10 mouse cellular contexts compared by ENCODE assay signal in the genomic region with DNA sequence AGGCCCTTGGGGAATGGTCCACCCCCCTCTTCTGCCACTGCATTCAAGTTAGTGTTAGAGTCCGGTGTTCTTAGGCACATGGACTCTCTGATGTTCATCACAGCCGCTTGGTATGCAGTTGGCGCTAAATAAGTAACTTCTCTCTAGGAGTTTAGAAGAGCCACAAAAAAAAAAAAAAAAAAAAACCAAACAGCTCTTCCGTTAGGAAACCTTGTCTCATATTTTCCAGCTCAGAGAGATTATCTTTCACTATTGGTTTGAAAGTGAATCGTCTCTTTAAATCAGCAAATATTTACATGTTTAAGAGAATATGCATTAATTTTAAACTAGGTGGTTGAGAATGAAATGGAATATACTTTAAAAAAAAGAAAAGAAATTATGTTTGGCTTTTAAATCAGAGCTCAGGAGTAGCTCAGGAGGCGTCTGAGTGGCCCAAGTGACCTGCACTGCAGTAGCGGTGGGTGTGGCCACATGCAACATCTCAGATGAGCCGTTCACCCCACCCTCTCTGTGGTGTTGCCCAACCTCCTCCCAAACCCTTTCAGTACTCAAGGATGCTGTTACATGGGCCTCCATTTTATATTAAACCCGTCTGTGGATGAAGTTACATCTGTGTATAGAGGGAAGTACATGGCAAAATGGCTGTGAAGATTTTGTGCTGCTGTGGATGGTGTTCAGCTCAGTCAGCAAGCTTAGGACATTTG.
A peak's percentile ranks its signal among the peaks of the same experiment; 100 is the strongest.
DNase-seq lines count a peak whose midpoint lies in the region; ATAC-seq lines count a peak whose summit lies in the region.
"Had no signal": no experiment of that assay in that cellular context is flagged by ENCODE, and none has a peak within 500 bp of the region (broad histone marks: within the 10 kb centered on the region; RNA-seq: fewer than 3 reads in every experiment).

No protein-coding gene starts in this region.

- no peak overlapping the region for H3K27ac ChIP-seq in kidney, embryonic 16.5 days (ENCODE audit: low read length)
- H3K27ac ChIP-seq in forebrain, embryonic 16.5 days (ENCODE audit: low read length), result no peak overlapping the region; the same call in none of the 2 replicates
- peak overlapping the region; percentile 95 for H3K27ac ChIP-seq in midbrain, embryonic 16.5 days (ENCODE audit: low read length)
- H3K27ac ChIP-seq: lung, embryonic 15.5 days had no signal

- peaks cover 16% of the 10 kb centered on the region for H3K4me1 ChIP-seq in kidney, embryonic 16.5 days (ENCODE audit: insufficient read depth, low read length)
- peaks cover 26% of the 10 kb centered on the region for H3K4me1 ChIP-seq in forebrain, embryonic 16.5 days (replicated peaks; ENCODE audit: control insufficient read depth, insufficient read depth, low read length)
- H3K4me1 ChIP-seq in midbrain, embryonic 16.5 days (ENCODE audit: control insufficient read depth, insufficient read depth, low read length), result peaks cover 33% of the 10 kb centered on the region

- 55% methylated on average over 9 of the region's 9 CpGs for WGBS in kidney, embryonic 16.5 days
- 76% methylated on average over 9 of the region's 9 CpGs for WGBS in forebrain, embryonic 16.5 days
- WGBS in midbrain, embryonic 16.5 days, result 51% methylated on average over 9 of the region's 9 CpGs

- H3K9me3 ChIP-seq in kidney, embryonic 16.5 days (ENCODE audit: low read length), result no peaks in the 10 kb centered on the region
- no peaks in the 10 kb centered on the region for H3K9me3 ChIP-seq in forebrain, embryonic 16.5 days (ENCODE audit: control insufficient read depth, low read length)
- H3K9me3 ChIP-seq in midbrain, embryonic 16.5 days (replicated peaks; ENCODE audit: control insufficient read depth, low read length, poor library complexity, severe bottlenecking), result no peaks in the 10 kb centered on the region
- H3K9me3 ChIP-seq: lung, embryonic 15.5 days had no signal

- ATAC-seq in kidney, embryonic 16.5 days (ENCODE audit: low FRiP score, low TSS enrichment), result no peak
- no peak for ATAC-seq in forebrain, embryonic 16.5 days
- ATAC-seq in midbrain, embryonic 16.5 days, result 0 out of 2 replicates have a peak, but pooled peaks have one; percentile 12
- ATAC-seq: Patski had no signal

- H3K4me2 ChIP-seq in kidney, embryonic 16.5 days (replicated peaks; ENCODE audit: low read depth, low read length), result peak overlapping the region; percentile 61
- peak overlapping the region; percentile 61 for H3K4me2 ChIP-seq in forebrain, embryonic 16.5 days (ENCODE audit: low read length)
- H3K4me2 ChIP-seq in midbrain, embryonic 16.5 days (ENCODE audit: low read length), result peak overlapping the region; percentile 83

- H3K9ac ChIP-seq in kidney, embryonic 16.5 days (replicated peaks; ENCODE audit: low read length), result no peak overlapping the region
- peak overlapping the region; percentile 72 for H3K9ac ChIP-seq in forebrain, embryonic 16.5 days (replicated peaks; ENCODE audit: low read depth, low read length)
- peak overlapping the region; percentile 77 for H3K9ac ChIP-seq in midbrain, embryonic 16.5 days (ENCODE audit: low read depth, low read length)
- H3K9ac ChIP-seq: lung, embryonic 15.5 days had no signal

- no peak for DNase-seq in kidney, postnatal 36 days
- peak; percentile 67 for DNase-seq in brain, adult 2 months (ENCODE audit: low read depth, low spot score)
- DNase-seq in thymus, postnatal 25 days, result no peak
- DNase-seq in gastrocnemius, postnatal 25 days, result no peak
- DNase-seq: layer of hippocampus, adult 9-11 months had no signal

- H3K4me3 ChIP-seq in kidney, embryonic 16.5 days (ENCODE audit: low read length), result peak overlapping the region; percentile 63
- peak overlapping the region; percentile 61 for H3K4me3 ChIP-seq in forebrain, embryonic 16.5 days (replicated peaks; ENCODE audit: low read length)
- peak overlapping the region; percentile 59 for H3K4me3 ChIP-seq in midbrain, embryonic 16.5 days (ENCODE audit: low read depth, low read length)
- H3K4me3 ChIP-seq: lung, embryonic 15.5 days had no signal

- H3K36me3 ChIP-seq in kidney, embryonic 16.5 days (ENCODE audit: insufficient read depth, low read length), result no peaks in the 10 kb centered on the region
- H3K36me3 ChIP-seq in forebrain, embryonic 16.5 days (ENCODE audit: control insufficient read depth, insufficient read depth), result no peaks in the 10 kb centered on the region
- H3K36me3 ChIP-seq in midbrain, embryonic 16.5 days (ENCODE audit: control insufficient read depth, insufficient read depth, low read length), result peaks cover 4% of the 10 kb centered on the region; the same call in 1 of the 2 replicates
- H3K36me3 ChIP-seq: lung, embryonic 15.5 days had no signal

- H3K27me3 ChIP-seq in kidney, embryonic 16.5 days (ENCODE audit: insufficient read depth, low read length), result no peaks in the 10 kb centered on the region
- H3K27me3 ChIP-seq in forebrain, embryonic 16.5 days (replicated peaks; ENCODE audit: control insufficient read depth, insufficient read depth, low read length), result no peaks in the 10 kb centered on the region
- no peaks in the 10 kb centered on the region for H3K27me3 ChIP-seq in midbrain, embryonic 16.5 days (ENCODE audit: control insufficient read depth, insufficient read depth, low read depth, low read length)
- H3K27me3 ChIP-seq: lung, embryonic 15.5 days; Patski had no signal
